Mouse (Mus musculus) C2C12 (cell line): ENCODE data around the gene Efcab14. TPM values are rescaled to one million over a fixed set of nuclear protein-coding genes. Genes with fewer than 3 reads are reported as not detected.

Experiments used
- H3K27me3 ChIP-seq: one replicate; pipeline ENCODE4 v1.6.1; 2011; ENCODE audit not compliant: control insufficient read depth, insufficient read depth, insufficient read length
- H3K36me3 ChIP-seq: one replicate; pipeline ENCODE4 v1.6.1; 2011; ENCODE audit not compliant: control insufficient read depth, insufficient read depth
- H3K4me3 ChIP-seq: one replicate; pipeline ENCODE4 v1.5.1; 2011; ENCODE audit warnings: mild to moderate bottlenecking, control low read depth; ENCODE audit not compliant: poor library complexity, insufficient read depth, severe bottlenecking
- H3K79me2 ChIP-seq: one replicate; pipeline ENCODE4 v1.6.1; 2011; ENCODE audit not compliant: control insufficient read depth, insufficient read depth
- H3K79me3 ChIP-seq: one replicate; pipeline ENCODE4 v1.6.1; 2011; ENCODE audit warnings: low read depth, control low read depth
- H3ac ChIP-seq: one replicate; pipeline ENCODE3; 2011; ENCODE audit warnings: low read depth; ENCODE audit not compliant: control insufficient read depth, insufficient read length
- CEBPB ChIP-seq: IDR thresholded peaks from one replicate; pipeline ENCODE4 v1.6.1; 2011; ENCODE audit warnings: low read depth, mild to moderate bottlenecking, control low read depth, moderate library complexity
- CTCF ChIP-seq: IDR thresholded peaks from one replicate; pipeline ENCODE4 v1.5.1; 2011; ENCODE audit not compliant: control insufficient read depth, insufficient read depth, insufficient read length
- FOSL1 ChIP-seq: IDR thresholded peaks from one replicate; pipeline ENCODE4 v1.8.0; 2011; ENCODE audit warnings: mild to moderate bottlenecking, low read length; ENCODE audit not compliant: poor library complexity, insufficient read depth, severe bottlenecking
- MAX ChIP-seq: IDR thresholded peaks from one replicate; pipeline ENCODE4 v1.6.1; 2011; ENCODE audit warnings: mild to moderate bottlenecking, control low read depth
- MYOD1 ChIP-seq: IDR thresholded peaks from one replicate; pipeline ENCODE4 v1.6.1; 2011; ENCODE audit warnings: low read depth; ENCODE audit not compliant: control insufficient read depth, insufficient read length
- MYOG ChIP-seq: IDR thresholded peaks from one replicate; pipeline ENCODE4 v1.6.1; 2011; ENCODE audit not compliant: control insufficient read depth, insufficient read length; ENCODE audit errors: extremely low read depth
- USF1 ChIP-seq: IDR thresholded peaks from one replicate; pipeline ENCODE4 v1.6.1; 2011; ENCODE audit warnings: low read depth, mild to moderate bottlenecking, control low read depth, moderate library complexity
- polyA plus RNA-seq: library from polyadenylated mRNA; unstranded; fragments of >200 nt; fragmentation: generic; extraction: Trizol; gene quantifications from one replicate; pipeline ENCODE4 v1.2.1, GENCODE M21; 2012; ENCODE audit warnings: missing spikeins

Gene Efcab14
- polyA plus RNA-seq, 1 experiment: 12.6 TPM

DNA sequence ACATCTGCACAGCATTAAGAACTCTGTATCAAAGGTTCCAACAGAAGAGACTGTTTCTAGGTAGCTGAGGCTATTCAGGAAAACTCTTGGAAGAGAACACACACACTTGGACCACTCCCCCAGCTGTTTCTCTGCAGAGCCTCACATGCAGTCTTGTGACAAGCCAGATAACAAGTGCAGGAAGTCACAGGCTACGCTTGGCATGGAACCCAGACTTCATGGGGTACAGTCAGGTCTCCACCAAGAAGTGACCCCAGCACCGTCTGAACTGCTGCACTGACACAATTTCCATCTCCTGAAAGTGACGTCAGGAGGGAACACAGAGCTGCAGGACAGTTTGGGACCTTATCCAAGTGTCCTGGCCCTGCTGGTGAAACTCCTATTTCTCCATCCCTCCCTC lies 84.4 kb downstream of the Efcab14 start:
- Histone ChIP-seq H3K79me2 (no peaks in the 10 kb centered on the region), H3K79me3 (no peaks in the 10 kb centered on the region), H3ac (no peak overlapping the region), H3K4me3 (no peak overlapping the region), H3K27me3 (no peaks in the 10 kb centered on the region), H3K36me3 (no peaks in the 10 kb centered on the region)
- no peak for TF ChIP-seq CEBPB
- TF ChIP-seq FOSL1: no peak
- TF ChIP-seq MAX: no peak
- TF ChIP-seq USF1: no peak
- TF ChIP-seq MYOG: no peak
- TF ChIP-seq MYOD1: no peak
- no peak for TF ChIP-seq CTCF

- TF ChIP-seq MYOG (no peak), FOSL1 (no peak), MYOD1 (no peak), MAX (no peak), CEBPB (no peak), CTCF (no peak), USF1 (no peak)
- Histone ChIP-seq H3K4me3 (no peak overlapping the region), H3ac (no peak overlapping the region), H3K79me3 (no peaks in the 10 kb centered on the region), H3K79me2 (peaks cover 8% of the 10 kb centered on the region), H3K36me3 (no peaks in the 10 kb centered on the region), H3K27me3 (no peaks in the 10 kb centered on the region)
These were observed 86.6 kb downstream of the Efcab14 start for GRCm38 (mm10) chr4:115824178-115824577.

- Histone ChIP-seq H3K27me3 (no peaks in the 10 kb centered on the region), H3K36me3 (no peaks in the 10 kb centered on the region), H3ac (no peak overlapping the region), H3K79me2 (peaks cover 15% of the 10 kb centered on the region), H3K4me3 (no peak overlapping the region), H3K79me3 (no peaks in the 10 kb centered on the region)
- TF ChIP-seq USF1 (no peak), CEBPB (no peak), FOSL1 (no peak), MAX (no peak), CTCF (no peak), MYOG (no peak), MYOD1 (no peak)
These were observed 87.7 kb downstream of the Efcab14 start for GRCm38 (mm10) chr4:115825271-115825670.

Other genes starting within 250 kb of the Efcab14 start
- not detected for gene Cyp4a14, start 241.6 kb upstream of the Efcab14 start, polyA plus RNA-seq
- not detected for gene Cyp4a10, start 219.5 kb upstream of the Efcab14 start, polyA plus RNA-seq
- not detected for gene Cyp4a31, start 174.1 kb upstream of the Efcab14 start, polyA plus RNA-seq
- not detected for gene Cyp4a32, start 136.8 kb upstream of the Efcab14 start, polyA plus RNA-seq
- not detected for gene Cyp4b1, start 90.0 kb upstream of the Efcab14 start, polyA plus RNA-seq
- gene Tex38, start 43.3 kb downstream of the Efcab14 start, polyA plus RNA-seq: not detected
- 15.7 TPM for gene Atpaf1, start 47.1 kb downstream of the Efcab14 start, polyA plus RNA-seq
- 3.5 TPM for gene Mob3c, start 90.3 kb downstream of the Efcab14 start, polyA plus RNA-seq
- gene Mknk1, start 101.5 kb downstream of the Efcab14 start, polyA plus RNA-seq: 15.3 TPM
- not detected for gene Kncn, start 146.7 kb downstream of the Efcab14 start, polyA plus RNA-seq
- gene 6430628N08Rik, start 152.9 kb downstream of the Efcab14 start, polyA plus RNA-seq: not detected
- 0.02 TPM for gene Dmbx1, start 202.2 kb downstream of the Efcab14 start, polyA plus RNA-seq